In genomic region chr3:130095160-130095781, GRCm38 (mm10) we compare ENCODE assay signal across 8 mouse cellular contexts. TPM values are rescaled to one million over a fixed set of nuclear protein-coding genes. Genes with fewer than 3 reads are reported as not detected.
DNase-seq lines count a peak whose midpoint lies in the region; ATAC-seq and TF ChIP-seq lines count a peak whose summit lies in the region.

No protein-coding gene starts in this region.

- no peak overlapping the region for H3K4me3 ChIP-seq in heart, embryonic 12.5 days
- H3K4me3 ChIP-seq in G1E (ENCODE audit: low read depth, low read length) = no peak overlapping the region
- no peak overlapping the region for H3K4me3 ChIP-seq in hindbrain, embryonic 15.5 days
- H3K4me3 ChIP-seq in limb, embryonic 13.5 days = no peak overlapping the region
- no peak overlapping the region for H3K4me3 ChIP-seq in neural tube, embryonic 14.5 days (ENCODE audit: low read depth, low read length)

- DNase-seq in heart, postnatal 10 days = peak; percentile 54 to 72
- no peak for DNase-seq in G1E (ENCODE audit: low spot score)
- DNase-seq in embryo, embryonic 10 days (ENCODE audit: low spot score) = peak; percentile 61
- no peak for DNase-seq in ovary, postnatal 10 days (ENCODE audit: low spot score)

- H3K9ac ChIP-seq in heart, embryonic 12.5 days = no peak overlapping the region
- H3K9ac ChIP-seq in hindbrain, embryonic 15.5 days = no peak overlapping the region
- H3K9ac ChIP-seq in limb, embryonic 13.5 days = no peak overlapping the region
- no peak overlapping the region for H3K9ac ChIP-seq in neural tube, embryonic 14.5 days (replicated peaks; ENCODE audit: low read depth, low read length)

- H3K4me1 ChIP-seq in heart, embryonic 12.5 days (replicated peaks) = no peaks in the 10 kb centered on the region
- H3K4me1 ChIP-seq in G1E (ENCODE audit: insufficient read depth, low read depth, low read length) = no peaks in the 10 kb centered on the region
- H3K4me1 ChIP-seq in hindbrain, embryonic 15.5 days (replicated peaks) = no peaks in the 10 kb centered on the region
- H3K4me1 ChIP-seq in limb, embryonic 13.5 days = no peaks in the 10 kb centered on the region
- H3K4me1 ChIP-seq in neural tube, embryonic 14.5 days (ENCODE audit: control insufficient read depth, insufficient read depth, low read length) = no peaks in the 10 kb centered on the region

- H3K4me2 ChIP-seq in heart, embryonic 12.5 days = no peak overlapping the region
- H3K4me2 ChIP-seq in hindbrain, embryonic 15.5 days = no peak overlapping the region
- H3K4me2 ChIP-seq in limb, embryonic 13.5 days (replicated peaks) = no peak overlapping the region
- no peak overlapping the region for H3K4me2 ChIP-seq in neural tube, embryonic 14.5 days (ENCODE audit: low read depth, low read length)

- H3K9me3 ChIP-seq in heart, embryonic 12.5 days (replicated peaks) = no peaks in the 10 kb centered on the region
- H3K9me3 ChIP-seq in G1E (replicated peaks) = no peaks in the 10 kb centered on the region
- no peaks in the 10 kb centered on the region for H3K9me3 ChIP-seq in hindbrain, embryonic 15.5 days
- no peaks in the 10 kb centered on the region for H3K9me3 ChIP-seq in limb, embryonic 13.5 days
- H3K9me3 ChIP-seq in neural tube, embryonic 14.5 days (ENCODE audit: control insufficient read depth, low read length) = no peaks in the 10 kb centered on the region

- TF ChIP-seq CTCF in G1E (IDR thresholded peaks at IDR 0.05; ENCODE audit: low read depth, low read length) = peak; percentile 11; the same call in 1 of the 2 replicates

- 42% methylated on average over 5 of the region's 5 CpGs for WGBS in heart, embryonic 12.5 days
- WGBS in hindbrain, embryonic 15.5 days = 50% methylated on average over 5 of the region's 5 CpGs
- 36% methylated on average over 5 of the region's 5 CpGs for WGBS in limb, embryonic 13.5 days
- 47% methylated on average over 5 of the region's 5 CpGs for WGBS in neural tube, embryonic 14.5 days

- H3K36me3 ChIP-seq in heart, embryonic 12.5 days = no peaks in the 10 kb centered on the region
- no peaks in the 10 kb centered on the region for H3K36me3 ChIP-seq in G1E (replicated peaks)
- H3K36me3 ChIP-seq in hindbrain, embryonic 15.5 days = no peaks in the 10 kb centered on the region
- no peaks in the 10 kb centered on the region for H3K36me3 ChIP-seq in limb, embryonic 13.5 days
- no peaks in the 10 kb centered on the region for H3K36me3 ChIP-seq in neural tube, embryonic 14.5 days (ENCODE audit: control insufficient read depth, insufficient read depth, low read length)

- no peak for ATAC-seq in heart, embryonic 12.5 days (ENCODE audit: insufficient number of reproducible peaks, low FRiP score)
- ATAC-seq in G1E (ENCODE audit: extremely low read depth, insufficient number of reproducible peaks, low FRiP score, poor library complexity, severe bottlenecking) = no peak
- ATAC-seq in hindbrain, embryonic 15.5 days (ENCODE audit: low FRiP score, low read depth) = peak; percentile 71; the same call in 1 of the 2 replicates
- 0 out of 2 replicates have a peak, but pooled peaks have one; percentile 19 for ATAC-seq in limb, embryonic 13.5 days (ENCODE audit: low FRiP score, low read depth)
- peak; percentile 62; the same call in 1 of the 2 replicates for ATAC-seq in neural tube, embryonic 14.5 days (ENCODE audit: low read depth)

- H3K27me3 ChIP-seq in heart, embryonic 12.5 days (replicated peaks) = peaks cover 3% of the 10 kb centered on the region; the same call in 1 of the 2 replicates
- no peaks in the 10 kb centered on the region for H3K27me3 ChIP-seq in G1E (ENCODE audit: insufficient read depth, low read length)
- no peaks in the 10 kb centered on the region for H3K27me3 ChIP-seq in hindbrain, embryonic 15.5 days
- H3K27me3 ChIP-seq in limb, embryonic 13.5 days = no peaks in the 10 kb centered on the region
- no peaks in the 10 kb centered on the region for H3K27me3 ChIP-seq in neural tube, embryonic 14.5 days (ENCODE audit: control insufficient read depth, insufficient read depth, low read length)

- intact Hi-C loops in heart, postnatal 10 days (cut with DNase I) = loop anchor here (1.0 to 5.0 kb wide), 3 partner anchors 87 to 595 kb away; no protein-coding TSS in a partner anchor

- H3K27ac ChIP-seq in heart, embryonic 12.5 days (ENCODE audit: poor library complexity, severe bottlenecking) = no peak overlapping the region
- H3K27ac ChIP-seq in hindbrain, embryonic 15.5 days (replicated peaks) = no peak overlapping the region
- H3K27ac ChIP-seq in limb, embryonic 13.5 days = no peak overlapping the region
- no peak overlapping the region for H3K27ac ChIP-seq in neural tube, embryonic 14.5 days (ENCODE audit: low read depth, low read length)

RNA-seq across cellular contexts. Expression of gene Sec24b, which starts 33.9 kb away (rescaled TPM):
- 10 to 100 TPM; 33.7 to 38.4 TPM for total RNA-seq in heart, postnatal 10 days (2021)
- polyA plus RNA-seq in heart, embryonic 12.5 days (2016; fragmentation: Nextera tagmentation; extraction: Ambion mirVana) = 32.1 and 35.5 TPM in 2 replicates
- 64.9 and 70.3 TPM in 2 replicates for total RNA-seq in G1E (2014; fragmentation: Nextera tagmentation)
- total RNA-seq in G1E (2017) = 27.9 and 28.8 TPM in 2 replicates
- 96.0 and 98.5 TPM in 2 replicates for polyA plus RNA-seq in G1E (2012)
- polyA plus RNA-seq in hindbrain, embryonic 15.5 days (2015; fragmentation: Nextera tagmentation; extraction: Ambion mirVana) = 29.4 and 33.3 TPM in 2 replicates
- 33.1 and 34.7 TPM in 2 replicates for polyA plus RNA-seq in limb, embryonic 13.5 days (2015; fragmentation: Nextera tagmentation; extraction: Ambion mirVana)
- 36.5 and 38.9 TPM in 2 replicates for polyA plus RNA-seq in neural tube, embryonic 14.5 days (2014; fragmentation: Nextera tagmentation; extraction: Ambion mirVana)

RNA-seq across cellular contexts. Expression of gene Col25a1, which starts 36.0 kb away (rescaled TPM):
- 1 to 10 TPM; 1.2 to 1.3 TPM for total RNA-seq in heart, postnatal 10 days (2021)
- 2.6 and 3.5 TPM in 2 replicates for polyA plus RNA-seq in heart, embryonic 12.5 days (2016; fragmentation: Nextera tagmentation; extraction: Ambion mirVana)
- total RNA-seq in G1E (2014; fragmentation: Nextera tagmentation) (not detected in 2 replicates), G1E (2017) (0.06 and 0.22 TPM in 2 replicates)
- not detected in 2 replicates for polyA plus RNA-seq in G1E (2012)
- 5.5 and 6.4 TPM in 2 replicates for polyA plus RNA-seq in hindbrain, embryonic 15.5 days (2015; fragmentation: Nextera tagmentation; extraction: Ambion mirVana)
- 21.9 and 25.0 TPM in 2 replicates for polyA plus RNA-seq in limb, embryonic 13.5 days (2015; fragmentation: Nextera tagmentation; extraction: Ambion mirVana)
- polyA plus RNA-seq in neural tube, embryonic 14.5 days (2014; fragmentation: Nextera tagmentation; extraction: Ambion mirVana) = 9.3 and 10.5 TPM in 2 replicates

Comparison
In these comparisons a context has a peak if more than half of its experiments do, and no peak if none do; other contexts are left out.
1. DNase-seq: peak in heart, postnatal 10 days (2 of 2) and embryo, embryonic 10 days (single experiment); none in G1E (single experiment) and ovary, postnatal 10 days (single experiment).
2. ATAC-seq: peak in hindbrain, embryonic 15.5 days (single experiment), limb, embryonic 13.5 days (single experiment) and neural tube, embryonic 14.5 days (single experiment); none in heart, embryonic 12.5 days (single experiment) and G1E (single experiment).